Mouse (Mus musculus) spleen, adult 2 months (tissue): Measurements from ENCODE around the gene Insc.
"Not testable (repeated sequence)": the region's sequence is repeated elsewhere in the genome, so short reads cannot be mapped to it uniquely, and the experiment has no call there.

ENCODE experiments used
- CTCF ChIP-seq: fragments of 200-500 bp; IDR thresholded peaks from 2 replicates; pipeline ENCODE4 v1.5.1; 2011; ENCODE audit warnings: mild to moderate bottlenecking, inconsistent platforms; ENCODE audit not compliant: insufficient read depth, insufficient read length, insufficient replicate concordance; ENCODE audit errors: extremely low read depth
- POLR2A ChIP-seq: fragments of 200-500 bp; IDR thresholded peaks from 2 replicates; pipeline ENCODE4 v1.6.1; 2011; ENCODE audit warnings: low read depth, low read length, inconsistent platforms

- not testable (repeated sequence) for TF ChIP-seq CTCF, POLR2A
Measured at GRCm38 (mm10) chr7:114731700-114732099, 11.8 kb upstream of the Insc start.
